9 mouse cellular contexts compared by ENCODE assay signal in the genomic region with DNA sequence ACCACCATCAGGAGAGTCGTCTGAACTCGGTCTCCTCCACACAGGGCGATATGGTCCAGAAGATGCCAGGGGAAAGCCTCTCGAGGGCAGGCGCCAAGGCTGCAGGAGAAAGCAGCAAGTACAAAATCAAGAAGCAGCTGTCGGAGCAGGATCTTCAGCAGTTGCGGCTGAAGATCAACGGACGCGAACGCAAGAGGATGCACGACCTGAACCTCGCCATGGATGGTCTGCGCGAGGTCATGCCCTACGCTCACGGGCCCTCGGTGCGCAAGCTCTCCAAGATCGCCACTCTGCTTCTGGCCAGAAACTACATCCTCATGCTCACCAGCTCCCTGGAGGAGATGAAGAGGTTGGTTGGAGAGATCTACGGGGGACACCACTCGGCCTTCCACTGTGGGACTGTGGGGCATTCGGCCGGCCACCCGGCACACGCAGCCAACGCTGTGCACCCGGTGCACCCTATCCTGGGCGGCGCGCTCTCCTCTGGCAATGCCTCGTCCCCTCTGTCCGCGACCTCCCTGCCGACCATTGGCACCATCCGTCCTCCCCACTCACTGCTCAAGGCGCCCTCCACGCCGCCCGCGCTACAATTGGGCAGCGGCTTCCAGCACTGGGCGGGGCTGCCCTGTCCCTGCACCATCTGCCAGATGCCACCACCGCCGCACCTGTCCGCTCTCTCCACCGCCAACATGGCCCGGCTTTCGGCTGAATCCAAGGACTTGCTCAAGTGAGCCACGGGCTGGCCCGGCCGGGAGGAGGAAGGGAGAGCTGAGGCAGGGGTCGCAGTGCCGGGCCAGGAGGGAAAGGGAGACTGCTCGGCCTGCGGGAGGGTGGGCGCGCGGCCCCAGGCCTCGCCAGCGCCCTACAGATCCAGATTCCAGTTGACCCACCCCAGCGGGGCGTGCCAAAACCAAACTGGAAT. TPM values are rescaled to one million over a fixed set of nuclear protein-coding genes. Genes with fewer than 3 reads are reported as not detected.
DNase-seq lines count a peak whose midpoint lies in the region; ATAC-seq and TF ChIP-seq lines count a peak whose summit lies in the region.
"Had no signal": no experiment of that assay in that cellular context is flagged by ENCODE, and none has a peak within 500 bp of the region (broad histone marks: within the 10 kb centered on the region; RNA-seq: fewer than 3 reads in every experiment).

No protein-coding gene starts in this region.

- no peak for DNase-seq in kidney, postnatal 0 days (ENCODE audit: low spot score)
- DNase-seq in kidney, adult 8-10 months: no peak
- DNase-seq in embryonic facial prominence, embryonic 10.5 days (ENCODE audit: low spot score): peak; percentile 65
- peak; percentile 47 for DNase-seq in neural tube, embryonic 11.5 days (ENCODE audit: low spot score)
- DNase-seq in spleen, adult 12 weeks (ENCODE audit: low spot score): no peak
- DNase-seq in frontal cortex, postnatal 14 days (ENCODE audit: low spot score in 2 of 2): no peak
- DNase-seq in lung, postnatal 25 days (ENCODE audit: low spot score): no peak

- no peak overlapping the region for H3K27ac ChIP-seq in kidney, postnatal 0 days
- H3K27ac ChIP-seq in embryonic facial prominence, embryonic 10.5 days (replicated peaks): no peak overlapping the region
- peak overlapping the region; percentile 69 for H3K27ac ChIP-seq in hindbrain, embryonic 13.5 days
- H3K27ac ChIP-seq in neural tube, embryonic 11.5 days (ENCODE audit: low read depth, low read length): peak overlapping the region; percentile 9

- H3K9ac ChIP-seq in kidney, postnatal 0 days (ENCODE audit: low read depth, low read length): no peak overlapping the region
- H3K9ac ChIP-seq in hindbrain, embryonic 13.5 days: peak overlapping the region; percentile 67
- H3K9ac ChIP-seq in neural tube, embryonic 11.5 days (ENCODE audit: low read length): peak overlapping the region; percentile 35

- no peak for ATAC-seq in kidney, postnatal 0 days (replicated peaks; ENCODE audit: low FRiP score, low read depth)
- ATAC-seq in hindbrain, embryonic 13.5 days (ENCODE audit: low FRiP score): peak; percentile 34
- peak; percentile 20; the same call in 1 of the 2 replicates for ATAC-seq in neural tube, embryonic 11.5 days (ENCODE audit: insufficient read depth, low FRiP score, low TSS enrichment)

- no peaks in the 10 kb centered on the region for H3K9me3 ChIP-seq in kidney, postnatal 0 days (replicated peaks; ENCODE audit: low read length)
- no peaks in the 10 kb centered on the region for H3K9me3 ChIP-seq in embryonic facial prominence, embryonic 10.5 days
- H3K9me3 ChIP-seq in hindbrain, embryonic 13.5 days: no peaks in the 10 kb centered on the region
- no peaks in the 10 kb centered on the region for H3K9me3 ChIP-seq in neural tube, embryonic 11.5 days (ENCODE audit: control insufficient read depth, low read length)

- peaks cover 95% of the 10 kb centered on the region for H3K27me3 ChIP-seq in kidney, postnatal 0 days (ENCODE audit: insufficient read depth, low read length)
- peaks cover 100% of the 10 kb centered on the region for H3K27me3 ChIP-seq in embryonic facial prominence, embryonic 10.5 days (replicated peaks; ENCODE audit: low read depth, poor library complexity, severe bottlenecking)
- H3K27me3 ChIP-seq in hindbrain, embryonic 13.5 days: peaks cover 98% of the 10 kb centered on the region
- H3K27me3 ChIP-seq in neural tube, embryonic 11.5 days (ENCODE audit: control insufficient read depth, insufficient read depth, low read length): peaks cover 91% of the 10 kb centered on the region

- 0 out of 2 replicates have a peak overlapping the region, but pooled peaks have one; percentile 10 for H3K4me2 ChIP-seq in kidney, postnatal 0 days (ENCODE audit: low read length)
- peak overlapping the region; percentile 52 for H3K4me2 ChIP-seq in hindbrain, embryonic 13.5 days
- H3K4me2 ChIP-seq in neural tube, embryonic 11.5 days (ENCODE audit: low read depth): peak overlapping the region; percentile 27

- TF ChIP-seq CTCF in kidney, postnatal 0 days (IDR thresholded peaks at IDR 0.05; ENCODE audit: low read depth): no peak

- no peak overlapping the region for H3K4me3 ChIP-seq in kidney, postnatal 0 days (replicated peaks; ENCODE audit: low read depth, low read length)
- peak overlapping the region; percentile 47 for H3K4me3 ChIP-seq in embryonic facial prominence, embryonic 10.5 days
- peak overlapping the region; percentile 38 for H3K4me3 ChIP-seq in hindbrain, embryonic 13.5 days
- peak overlapping the region; percentile 33 for H3K4me3 ChIP-seq in neural tube, embryonic 11.5 days (ENCODE audit: low read depth, low read length)
- H3K4me3 ChIP-seq: erythroblast, embryonic 14.5 days had no signal

- no peaks in the 10 kb centered on the region for H3K36me3 ChIP-seq in kidney, postnatal 0 days (ENCODE audit: insufficient read depth, low read length)
- no peaks in the 10 kb centered on the region for H3K36me3 ChIP-seq in embryonic facial prominence, embryonic 10.5 days (replicated peaks)
- no peaks in the 10 kb centered on the region for H3K36me3 ChIP-seq in hindbrain, embryonic 13.5 days
- H3K36me3 ChIP-seq in neural tube, embryonic 11.5 days (ENCODE audit: control insufficient read depth, insufficient read depth, low read length): no peaks in the 10 kb centered on the region

- under 1% methylated on average over 63 of the region's 63 CpGs for WGBS in kidney, postnatal 0 days
- WGBS in embryonic facial prominence, embryonic 10.5 days: under 1% methylated on average over 63 of the region's 63 CpGs
- under 1% methylated on average over 63 of the region's 63 CpGs for WGBS in hindbrain, embryonic 13.5 days
- WGBS in neural tube, embryonic 11.5 days: under 1% methylated on average over 62 of the region's 63 CpGs

- H3K4me1 ChIP-seq in kidney, postnatal 0 days (replicated peaks; ENCODE audit: insufficient read depth, low read length): 0 out of 2 replicates have a peak, but pooled peaks cover 5% of the 10 kb centered on the region
- H3K4me1 ChIP-seq in embryonic facial prominence, embryonic 10.5 days: peaks cover 24% of the 10 kb centered on the region
- H3K4me1 ChIP-seq in hindbrain, embryonic 13.5 days (replicated peaks): peaks cover 21% of the 10 kb centered on the region
- no peaks in the 10 kb centered on the region for H3K4me1 ChIP-seq in neural tube, embryonic 11.5 days (ENCODE audit: control insufficient read depth, insufficient read depth, low read length)

RNA-seq across cellular contexts. Expression of a gene that starts 0.6 kb away (rescaled TPM):
- not detected in 2 replicates for polyA plus RNA-seq in kidney, postnatal 0 days (2015; fragmentation: Nextera tagmentation; extraction: Ambion mirVana)
- 3.4 and 10.2 TPM in 2 replicates for polyA plus RNA-seq in embryonic facial prominence, embryonic 10.5 days (2016; fragmentation: Nextera tagmentation; extraction: Ambion mirVana)
- polyA plus RNA-seq in hindbrain, embryonic 13.5 days (2015; fragmentation: Nextera tagmentation; extraction: Ambion mirVana): 14.5 and 29.9 TPM in 2 replicates
- polyA plus RNA-seq in neural tube, embryonic 11.5 days (2014; fragmentation: Nextera tagmentation; extraction: Ambion mirVana): 36.6 and 38.9 TPM in 2 replicates
- polyA plus RNA-seq: erythroblast, embryonic 14.5 days had no signal

Comparison
In these comparisons a context has a peak if more than half of its experiments do, and no peak if none do; other contexts are left out.
1. DNase-seq: peak in embryonic facial prominence, embryonic 10.5 days (single experiment) and neural tube, embryonic 11.5 days (single experiment); none in kidney, postnatal 0 days (single experiment), kidney, adult 8-10 months (0 of 2), spleen, adult 12 weeks (single experiment), frontal cortex, postnatal 14 days (0 of 2) and lung, postnatal 25 days (single experiment).
2. H3K27ac ChIP-seq: peak in hindbrain, embryonic 13.5 days (single experiment) and neural tube, embryonic 11.5 days (single experiment); none in kidney, postnatal 0 days (single experiment) and embryonic facial prominence, embryonic 10.5 days (single experiment).
3. Peak in every context shown above with its lines, with median percentiles within 50 percentile points of each other: H3K4me2 ChIP-seq.